Mouse (Mus musculus) liver, adult (tissue): ENCODE data around the gene Bak1.

Source experiments
- GATA4 ChIP-seq: IDR thresholded peaks from 2 replicates; pipeline ENCODE4 v1.6.1; 2014; ENCODE audit warnings: mild to moderate bottlenecking, low read length; ENCODE audit not compliant: insufficient replicate concordance

The Bak1 gene

DNA sequence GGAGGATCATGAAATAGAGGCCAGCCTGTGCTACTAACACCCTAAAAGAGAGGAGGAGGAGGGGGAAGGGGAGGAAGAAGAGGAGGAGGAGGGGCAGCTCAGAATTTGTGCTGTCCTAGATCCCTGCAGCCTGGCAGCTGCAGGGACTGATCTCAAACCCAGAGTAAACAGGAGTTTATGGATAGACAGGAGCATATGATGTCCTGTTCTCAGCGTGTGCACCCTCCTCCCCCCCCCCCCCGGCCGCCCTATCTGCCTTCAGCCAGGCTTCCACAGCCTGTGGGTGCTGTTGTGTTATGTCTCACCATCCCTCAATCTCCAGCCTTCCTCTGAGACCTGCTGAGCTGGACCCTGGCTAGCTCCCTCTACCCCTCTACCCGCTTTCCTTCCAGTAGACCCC is at the start of gene Bak1:
Gene Bak1 (minus strand): TSS at position 101 of the 400 bp plus-strand sequence.
- no peak for TF ChIP-seq GATA4

DNA sequence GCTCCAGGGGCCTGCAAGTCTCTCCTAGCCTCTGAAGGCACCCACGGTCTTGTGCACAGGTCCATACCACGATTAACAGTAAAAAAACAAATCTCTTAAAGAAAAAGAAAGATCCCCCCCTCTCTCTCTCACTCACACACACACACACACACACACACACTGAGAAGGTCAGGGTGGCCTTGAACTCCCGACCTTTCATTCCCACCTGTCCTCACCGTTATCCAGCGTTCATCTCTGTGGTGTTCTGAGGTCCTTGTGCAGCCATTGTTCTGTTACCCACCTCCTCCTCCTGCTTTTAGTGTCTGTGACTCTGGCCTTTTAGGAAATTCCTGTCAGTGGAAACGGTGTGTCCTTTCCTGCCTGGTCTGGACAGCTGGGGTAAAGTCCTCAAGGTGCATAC is 49.7 kb upstream of the Bak1 start:
- no peak for TF ChIP-seq GATA4

GRCm38 (mm10) chr17:27077920-27078319 is 49.1 kb upstream of the Bak1 start:
- no peak for TF ChIP-seq GATA4

- no peak for TF ChIP-seq GATA4
Observed at GRCm38 (mm10) chr17:27077133-27077532, 48.3 kb upstream of the Bak1 start.

DNA sequence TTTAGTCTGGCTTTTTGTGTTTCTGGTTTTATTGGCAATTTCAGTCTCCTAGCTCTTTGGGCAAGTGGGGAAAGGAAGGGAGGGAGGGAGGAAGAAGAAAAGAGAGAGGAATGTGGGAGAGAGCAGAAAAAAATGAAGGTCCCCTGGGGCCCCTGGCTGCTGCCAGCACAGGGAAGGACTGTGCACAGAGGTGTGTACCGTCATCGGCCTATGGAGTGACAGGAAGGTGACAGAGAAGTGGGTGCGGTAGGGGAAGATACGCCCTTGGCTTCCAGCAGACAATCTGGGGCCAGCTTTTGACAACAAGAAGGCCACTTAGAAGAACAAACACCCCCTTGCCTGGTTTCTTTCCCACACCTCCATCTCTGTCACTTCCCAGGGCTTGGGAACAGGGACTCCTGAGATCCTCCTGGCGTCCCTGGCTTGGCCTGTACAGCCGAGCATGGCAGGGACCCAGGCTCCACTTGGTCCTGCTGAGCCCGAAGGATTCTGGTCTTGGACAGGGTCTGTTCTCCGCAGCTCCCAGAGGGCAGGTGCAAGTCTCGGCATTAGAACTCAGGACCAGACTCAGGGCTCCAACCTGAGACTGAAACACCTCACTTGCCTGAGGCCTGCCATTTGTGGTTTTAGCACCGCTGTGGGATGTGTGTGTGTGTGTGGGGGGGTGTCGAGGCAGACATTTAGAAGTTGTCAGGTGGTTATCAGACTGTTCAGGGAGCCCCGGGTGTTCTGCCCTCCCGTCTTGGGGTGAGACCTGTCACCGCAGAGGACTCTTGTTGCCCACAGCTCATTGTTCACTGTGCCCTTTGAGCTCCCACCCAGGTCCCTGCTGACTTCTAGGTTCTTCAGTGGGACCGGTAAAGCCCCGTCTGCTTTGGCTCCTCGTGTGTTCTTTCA is 46.3 kb upstream of the Bak1 start:
- no peak for TF ChIP-seq GATA4

DNA sequence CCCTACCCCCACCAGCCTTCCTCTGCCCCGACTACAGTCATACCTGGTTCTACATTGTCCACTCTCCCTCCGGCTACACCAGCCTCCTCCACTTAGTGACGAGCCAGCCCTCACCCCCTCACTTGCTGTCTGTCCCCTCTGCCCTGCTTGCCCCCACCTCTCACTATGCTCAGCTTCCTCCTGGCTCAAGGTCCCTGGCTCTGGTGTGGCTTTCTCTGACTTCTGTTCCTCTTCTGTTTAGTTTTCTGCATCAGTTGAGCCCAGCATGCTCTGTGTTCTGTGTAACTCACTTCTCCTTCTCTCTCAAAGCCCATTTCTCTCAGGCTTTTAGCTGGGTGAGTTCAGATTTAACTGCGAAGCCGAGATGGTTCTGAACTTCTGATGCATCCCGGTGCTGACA is 45.4 kb upstream of the Bak1 start:
- TF ChIP-seq GATA4: no peak

DNA sequence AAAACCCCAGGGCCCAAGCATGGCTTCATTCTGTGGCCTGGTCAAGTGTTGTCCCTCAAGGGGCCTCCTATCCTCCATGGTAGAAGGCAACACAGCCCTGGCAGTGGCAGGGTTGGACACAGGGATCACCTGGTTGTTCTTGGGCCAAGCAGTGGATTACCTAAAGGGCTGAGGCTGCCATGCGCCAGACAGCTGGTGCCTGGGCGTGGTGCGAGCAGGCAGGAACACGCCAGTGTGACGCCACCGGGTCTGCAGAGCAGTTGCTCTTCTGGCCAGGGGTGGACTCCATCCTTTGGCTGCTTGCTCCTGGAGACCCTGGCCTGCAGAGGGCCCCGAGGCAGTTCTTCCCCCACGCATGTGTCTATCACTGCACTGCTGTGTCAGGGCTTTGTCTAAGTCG is 45.0 kb upstream of the Bak1 start:
- no peak for TF ChIP-seq GATA4

- no peak for TF ChIP-seq GATA4
Observed at GRCm38 (mm10) chr17:27073126-27073525, 44.3 kb upstream of the Bak1 start.

GRCm38 (mm10) chr17:27072363-27072762 is 43.6 kb upstream of the Bak1 start:
- TF ChIP-seq GATA4: no peak

- TF ChIP-seq GATA4: no peak
Observed at GRCm38 (mm10) chr17:27071630-27072029, 42.8 kb upstream of the Bak1 start.

DNA sequence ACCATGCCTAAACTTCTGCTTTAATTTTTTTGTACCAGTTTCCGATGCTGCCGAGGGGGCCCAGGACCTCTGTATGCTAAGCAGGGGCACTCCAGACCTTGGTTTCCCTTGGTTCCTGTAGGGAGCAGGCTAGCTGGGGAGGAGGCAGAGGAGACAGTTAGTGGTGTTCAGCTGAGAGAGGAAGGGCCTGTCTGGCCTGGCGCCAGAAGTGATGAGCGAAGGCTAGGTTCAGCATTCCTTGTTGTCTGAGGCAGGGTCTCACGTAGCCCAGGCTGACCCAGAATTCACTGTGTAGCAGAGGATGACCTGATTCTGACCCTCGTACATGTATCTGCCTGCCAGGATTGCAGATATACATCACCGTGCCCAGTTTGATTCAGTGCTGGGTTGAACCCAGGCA is 42.1 kb upstream of the Bak1 start:
- no peak for TF ChIP-seq GATA4

DNA sequence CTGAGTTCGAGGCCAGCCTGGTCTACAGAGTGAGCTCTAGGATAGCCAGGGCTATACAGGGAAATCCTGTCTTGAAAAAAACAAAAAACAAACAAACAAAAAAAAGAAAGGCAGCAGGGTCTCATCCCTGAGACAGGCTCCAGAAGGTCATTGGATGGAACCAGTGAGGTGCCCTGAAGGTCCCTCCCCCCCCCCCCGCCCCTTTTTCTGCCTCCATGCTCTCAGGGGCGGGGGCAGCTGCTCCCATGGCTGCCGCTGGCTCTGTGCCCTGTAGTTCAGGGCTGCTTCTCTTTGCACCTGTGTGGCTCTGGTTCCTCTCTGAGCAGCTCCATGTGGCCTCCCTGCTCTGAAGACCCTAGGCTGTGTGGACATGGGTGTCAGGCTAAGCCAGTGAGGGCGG is 40.3 kb upstream of the Bak1 start:
- TF ChIP-seq GATA4: no peak

GRCm38 (mm10) chr17:27066065-27066464 is 37.3 kb upstream of the Bak1 start:
- TF ChIP-seq GATA4: no peak

DNA sequence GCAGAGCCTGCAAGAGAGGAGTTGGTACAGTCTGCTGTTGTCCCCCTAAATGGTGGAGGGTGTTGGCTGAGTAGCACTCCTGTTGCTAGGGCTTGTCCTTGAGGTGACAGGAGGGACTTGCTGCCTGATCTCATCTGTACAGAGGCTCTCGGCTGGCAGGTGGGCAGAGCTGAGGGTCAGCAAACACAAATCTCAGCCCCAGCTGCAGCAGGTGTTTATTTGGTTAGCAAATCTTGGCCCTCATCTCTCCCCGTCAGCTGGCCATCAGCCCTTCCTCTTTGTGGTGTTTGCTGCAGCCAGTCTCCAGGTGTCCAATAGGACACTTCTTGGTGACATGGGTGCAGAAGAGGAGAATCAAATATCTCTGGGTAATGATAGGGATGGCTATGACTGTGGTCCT is 35.4 kb upstream of the Bak1 start:
- no peak for TF ChIP-seq GATA4

DNA sequence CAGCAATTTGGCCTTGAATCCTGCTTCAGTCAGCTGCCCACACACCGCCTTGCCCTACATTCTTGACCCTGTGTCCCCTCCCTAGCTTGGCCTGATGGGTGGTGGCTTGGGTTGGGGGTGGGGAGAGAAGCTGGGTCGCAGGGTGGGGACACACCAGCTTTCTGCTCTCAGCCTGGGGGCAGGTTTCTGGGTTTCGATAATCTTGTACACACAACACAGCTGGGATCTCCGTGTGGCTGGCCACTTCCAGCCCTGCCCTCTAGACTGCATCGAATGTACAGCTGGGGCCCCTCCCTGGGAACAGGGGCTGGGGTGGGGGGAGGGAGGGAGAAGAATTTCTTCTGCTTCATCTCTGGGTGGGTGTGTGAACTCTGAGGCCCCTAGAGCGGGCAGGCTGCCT is 34.9 kb upstream of the Bak1 start:
- no peak for TF ChIP-seq GATA4

GRCm38 (mm10) chr17:27062684-27063083 is 33.9 kb upstream of the Bak1 start:
- TF ChIP-seq GATA4: no peak

- TF ChIP-seq GATA4: no peak
Observed at GRCm38 (mm10) chr17:27061727-27062126, 32.9 kb upstream of the Bak1 start.

GRCm38 (mm10) chr17:27060698-27061097 is 31.9 kb upstream of the Bak1 start:
- TF ChIP-seq GATA4: no peak
